Mouse (Mus musculus): ENCODE results near the gene Ccdc71.

GRCm38 (mm10) chr9:108485301-108485875, 25.1 kb downstream of the Ccdc71 start:
- TF ChIP-seq CTCF (IDR thresholded peaks at IDR 0.05), result no peak
- TF ChIP-seq POLR2A (IDR thresholded peaks at IDR 0.05; ENCODE audit: insufficient read depth, low read depth, low read length), result no peak
